Mouse (Mus musculus): ENCODE data around the gene Nsun7. TPM values are rescaled to one million over a fixed set of nuclear protein-coding genes. Genes with fewer than 3 reads are reported as not detected.

Gene Nsun7
- polyA plus RNA-seq, 1 experiment from 2014 or later: 0.72 TPM

GRCm38 (mm10) chr5:66344182-66344581 is 84.5 kb downstream of the Nsun7 start:
- DNase-seq (ENCODE audit: low spot score): no peak
- H3K4me1 ChIP-seq (replicated peaks): peaks cover 23% of the 10 kb centered on the region
- 0 out of 2 replicates have a peak, but pooled peaks cover under 1% of the 10 kb centered on the region for H3K27me3 ChIP-seq (ENCODE audit: insufficient read depth, poor library complexity, severe bottlenecking)
- H3K36me3 ChIP-seq: no peaks in the 10 kb centered on the region
- WGBS: 82% methylated on average over 2 of the region's 2 CpGs
- no peak overlapping the region for H3K4me3 ChIP-seq
- H3K27ac ChIP-seq: no peak overlapping the region
- H3K9me3 ChIP-seq: no peaks in the 10 kb centered on the region

GRCm38 (mm10) chr5:66345140-66345539 is 85.4 kb downstream of the Nsun7 start:
- DNase-seq (ENCODE audit: low spot score): no peak
- Histone ChIP-seq H3K4me3 (no peak overlapping the region), H3K4me1 (replicated peaks) (peaks cover 23% of the 10 kb centered on the region), H3K9me3 (no peaks in the 10 kb centered on the region), H3K36me3 (no peaks in the 10 kb centered on the region), H3K27ac (no peak overlapping the region), H3K27me3 (ENCODE audit: insufficient read depth, poor library complexity, severe bottlenecking) (no peaks in the 10 kb centered on the region)
- WGBS: 67% methylated on average over 3 of the region's 3 CpGs

- peaks cover 9% of the 10 kb centered on the region for H3K4me1 ChIP-seq (replicated peaks)
- WGBS: 88% methylated on average over 6 of the region's 6 CpGs
- no peak for DNase-seq (ENCODE audit: low spot score)
- H3K9me3 ChIP-seq: no peaks in the 10 kb centered on the region
- H3K4me3 ChIP-seq: no peak overlapping the region
- H3K27me3 ChIP-seq (ENCODE audit: insufficient read depth, poor library complexity, severe bottlenecking): no peaks in the 10 kb centered on the region
- no peaks in the 10 kb centered on the region for H3K36me3 ChIP-seq
- no peak overlapping the region for H3K27ac ChIP-seq
These were observed 87.1 kb downstream of the Nsun7 start for GRCm38 (mm10) chr5:66346756-66347155.

Other genes starting within 250 kb of the Nsun7 start
- 7.3 and 9.9 TPM in 2 replicates for gene Rbm47, start 86.8 kb upstream of the Nsun7 start, polyA plus RNA-seq (2016; fragmentation: Nextera tagmentation; extraction: Ambion mirVana)